In the genomic region with DNA sequence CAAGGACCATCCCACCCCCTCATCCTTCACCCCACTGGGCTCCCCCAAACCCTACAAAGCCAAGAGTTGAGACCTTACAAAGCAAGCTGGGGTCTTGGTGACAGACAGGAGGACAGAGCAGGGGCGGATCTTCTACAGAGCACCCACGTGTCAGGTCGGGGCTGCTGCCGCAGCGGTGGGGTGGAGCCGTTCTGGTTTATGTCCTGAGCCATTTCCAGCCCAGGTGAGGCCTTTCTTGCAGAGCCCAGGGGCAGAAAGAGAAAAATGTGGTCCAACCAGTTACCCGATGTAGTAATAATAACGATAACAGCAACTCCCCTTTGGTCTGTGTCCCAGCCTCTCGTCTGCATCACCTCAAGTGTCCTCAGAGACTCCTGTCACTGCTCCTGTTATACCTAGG, we compare ENCODE assay signal across 8 mouse cellular contexts.
A peak's percentile ranks its signal among the peaks of the same experiment; 100 is the strongest.
DNase-seq lines count a peak whose midpoint lies in the region; ATAC-seq lines count a peak whose summit lies in the region.

No protein-coding gene starts in this region.

- peaks cover 6% of the 10 kb centered on the region; the same call in 1 of the 2 replicates for H3K4me1 ChIP-seq in heart, embryonic 15.5 days (replicated peaks)
- H3K4me1 ChIP-seq in forebrain, embryonic 15.5 days, result peaks cover 10% of the 10 kb centered on the region
- H3K4me1 ChIP-seq in midbrain, embryonic 15.5 days, result peaks cover 3% of the 10 kb centered on the region; the same call in 1 of the 2 replicates

- no peak overlapping the region for H3K9ac ChIP-seq in heart, embryonic 15.5 days
- H3K9ac ChIP-seq in forebrain, embryonic 15.5 days (replicated peaks), result no peak overlapping the region
- H3K9ac ChIP-seq in midbrain, embryonic 15.5 days, result no peak overlapping the region

- H3K9me3 ChIP-seq in heart, embryonic 15.5 days (replicated peaks), result no peaks in the 10 kb centered on the region
- H3K9me3 ChIP-seq in forebrain, embryonic 15.5 days, result no peaks in the 10 kb centered on the region
- no peaks in the 10 kb centered on the region for H3K9me3 ChIP-seq in midbrain, embryonic 15.5 days

- no peak for ATAC-seq in heart, embryonic 15.5 days (replicated peaks; ENCODE audit: insufficient number of reproducible peaks, insufficient read depth, low FRiP score, low read depth)
- peak; percentile 26; the same call in 1 of the 2 replicates for ATAC-seq in forebrain, embryonic 15.5 days (replicated peaks)
- ATAC-seq in midbrain, embryonic 15.5 days (replicated peaks), result no peak
- ATAC-seq in erythroid progenitor cell, adult 5-6 weeks (replicated peaks; ENCODE audit: low FRiP score, poor library complexity, severe bottlenecking), result no peak

- DNase-seq in heart, postnatal 10 days, result no peak
- peak; percentile 29 to 64 for DNase-seq in kidney, postnatal 25 days
- DNase-seq in left cerebral cortex, adult 9 months (ENCODE audit: low spot score in 2 of 2), result no peak
- no peak for DNase-seq in heart, adult 8-10 months (ENCODE audit: low spot score)

- peaks cover 44% of the 10 kb centered on the region for H3K27me3 ChIP-seq in heart, embryonic 15.5 days
- H3K27me3 ChIP-seq in forebrain, embryonic 15.5 days, result peaks cover 8% of the 10 kb centered on the region
- H3K27me3 ChIP-seq in midbrain, embryonic 15.5 days (replicated peaks), result peaks cover 27% of the 10 kb centered on the region

- H3K4me3 ChIP-seq in heart, embryonic 15.5 days, result peak overlapping the region; percentile 12; the same call in 1 of the 2 replicates
- peak overlapping the region; percentile 24; the same call in 1 of the 2 replicates for H3K4me3 ChIP-seq in forebrain, embryonic 15.5 days
- H3K4me3 ChIP-seq in midbrain, embryonic 15.5 days, result peak overlapping the region; percentile 19

- no peaks in the 10 kb centered on the region for H3K36me3 ChIP-seq in heart, embryonic 15.5 days
- no peaks in the 10 kb centered on the region for H3K36me3 ChIP-seq in forebrain, embryonic 15.5 days
- no peaks in the 10 kb centered on the region for H3K36me3 ChIP-seq in midbrain, embryonic 15.5 days (replicated peaks)

- H3K4me2 ChIP-seq in heart, embryonic 15.5 days, result peak overlapping the region; percentile 53
- peak overlapping the region; percentile 27 for H3K4me2 ChIP-seq in forebrain, embryonic 15.5 days (replicated peaks)
- H3K4me2 ChIP-seq in midbrain, embryonic 15.5 days, result peak overlapping the region; percentile 39

- intact Hi-C loops in heart, postnatal 10 days (cut with DNase I), result loop anchor here (1.0 to 2.0 kb wide), 2 partner anchors 122 to 143 kb away; no protein-coding TSS in a partner anchor

- H3K27ac ChIP-seq in heart, embryonic 15.5 days, result no peak overlapping the region
- no peak overlapping the region for H3K27ac ChIP-seq in forebrain, embryonic 15.5 days (replicated peaks)
- no peak overlapping the region for H3K27ac ChIP-seq in midbrain, embryonic 15.5 days

- WGBS in heart, embryonic 15.5 days, result 36% methylated on average over 9 of the region's 9 CpGs
- 56% methylated on average over 9 of the region's 9 CpGs for WGBS in forebrain, embryonic 15.5 days
- 34% methylated on average over 9 of the region's 9 CpGs for WGBS in midbrain, embryonic 15.5 days

Comparison
In these comparisons a context has a peak if more than half of its experiments do, and no peak if none do; other contexts are left out.
1. DNase-seq: peak in kidney, postnatal 25 days (2 of 2); none in heart, postnatal 10 days (0 of 2), left cerebral cortex, adult 9 months (0 of 2) and heart, adult 8-10 months (single experiment).
2. Peak in every context shown above with its lines, with median percentiles within 50 percentile points of each other: H3K4me2 ChIP-seq and H3K4me3 ChIP-seq.